Mouse (Mus musculus) midbrain, postnatal 0 days (tissue): ENCODE measurements around the gene Osbpl10. TPM values are rescaled to one million over a fixed set of nuclear protein-coding genes. Genes with fewer than 3 reads are reported as not detected.
"Not testable (repeated sequence)": the region's sequence is repeated elsewhere in the genome, so short reads cannot be mapped to it uniquely, and the experiment has no call there.

Experiments
- ATAC-seq: fragments of 200-750 bp; cut with Nextera tagmentation; 2 replicates; pipeline ENCODE4 v1.8.0; 2017; ENCODE audit warnings: moderate number of reproducible peaks, mild to moderate bottlenecking, moderate TSS enrichment, moderate library complexity; ENCODE audit not compliant: low FRiP score
- DNase-seq: peaks from one replicate; pipeline ENCODE4 v3.0.0-alpha.2; 2015; ENCODE audit warnings: low spot score
- H3K27ac ChIP-seq: fragments of 300-500 bp; sonication (generic); 2 replicates; pipeline ENCODE4 v1.5.1; 2014; ENCODE audit warnings: low read depth, mild to moderate bottlenecking, low read length, mixed read lengths
- H3K27me3 ChIP-seq: fragments of 300-500 bp; sonication (generic); 2 replicates; pipeline ENCODE4 v1.6.1; 2014; ENCODE audit warnings: low read length, control low read depth, mixed read lengths; ENCODE audit not compliant: insufficient read depth
- H3K36me3 ChIP-seq: fragments of 300-500 bp; sonication (generic); 2 replicates; pipeline ENCODE4 v1.6.1; 2014; ENCODE audit warnings: low read length, control low read depth, mixed read lengths; ENCODE audit not compliant: insufficient read depth
- H3K4me1 ChIP-seq: fragments of 300-500 bp; sonication (generic); 2 replicates; pipeline ENCODE4 v1.6.1; 2014; ENCODE audit warnings: mild to moderate bottlenecking, control low read depth, antibody characterized with exemption, low read length, mixed read lengths; ENCODE audit not compliant: insufficient read depth
- H3K4me2 ChIP-seq: fragments of 300-500 bp; sonication (generic); 2 replicates; pipeline ENCODE4 v1.6.1; 2014; ENCODE audit warnings: low read depth, mild to moderate bottlenecking, low read length, mixed read lengths; ENCODE audit not compliant: poor library complexity, severe bottlenecking
- H3K4me3 ChIP-seq: fragments of 300-500 bp; sonication (generic); 2 replicates; pipeline ENCODE4 v1.5.1; 2014; ENCODE audit warnings: low read depth, mild to moderate bottlenecking, low read length, moderate library complexity
- H3K9ac ChIP-seq: fragments of 300-500 bp; sonication (generic); replicated peaks from 2 replicates; pipeline ENCODE4 v1.6.1; 2014; ENCODE audit warnings: mild to moderate bottlenecking, low read length, moderate library complexity, mixed read lengths; ENCODE audit not compliant: poor library complexity, severe bottlenecking
- H3K9me3 ChIP-seq: fragments of 300-500 bp; sonication (generic); 2 replicates; pipeline ENCODE4 v1.6.1; 2016; ENCODE audit warnings: low read length, control low read depth
- CTCF ChIP-seq: IDR thresholded peaks from 2 replicates; pipeline ENCODE4 v1.5.1; 2016; ENCODE audit warnings: antibody characterized with exemption, mild to moderate bottlenecking
- WGBS: fragments of 180-500 bp; shearing (Covaris S2); extraction: QIAGEN DNeasy Blood & Tissue Kit; methylation state at CpG from one replicate; pipeline ENCODE4 v1.1.7; 2014; 5-methylcytosine and 5-hydroxymethylcytosine counted together
- polyA plus RNA-seq: library from polyadenylated mRNA; unstranded; fragments of >200 nt; fragmentation: Nextera tagmentation; extraction: Ambion mirVana; gene quantifications from 2 replicates; pipeline ENCODE4 v1.2.1, GENCODE M21; 2015
- total RNA-seq: library from RNA; depleted of rRNA; stranded (reverse); fragments of >200 nt; gene quantifications from 2 replicates; pipeline ENCODE4 v1.2.3, GENCODE M21; 2014

The Osbpl10 gene
- total and polyA plus RNA-seq, 2 experiments from 2014 or later: 3.2 to 23.5 TPM

- no peak for TF ChIP-seq CTCF
- no peaks in the 10 kb centered on the region for H3K36me3 ChIP-seq
- H3K4me1 ChIP-seq: no peaks in the 10 kb centered on the region; the same call in 1 of the 2 replicates
- DNase-seq (no peak), ATAC-seq (no peak)
- no peak overlapping the region for H3K27ac ChIP-seq
- WGBS: 27% methylated on average over 4 of the region's 4 CpGs
- H3K4me3 ChIP-seq: no peak overlapping the region
- H3K9ac ChIP-seq: no peak overlapping the region
- H3K27me3 ChIP-seq: no peaks in the 10 kb centered on the region
- H3K4me2 ChIP-seq: no peak overlapping the region
- no peaks in the 10 kb centered on the region for H3K9me3 ChIP-seq
Measured at GRCm38 (mm10) chr9:115030581-115030980, 52.2 kb downstream of the Osbpl10 start.

DNA sequence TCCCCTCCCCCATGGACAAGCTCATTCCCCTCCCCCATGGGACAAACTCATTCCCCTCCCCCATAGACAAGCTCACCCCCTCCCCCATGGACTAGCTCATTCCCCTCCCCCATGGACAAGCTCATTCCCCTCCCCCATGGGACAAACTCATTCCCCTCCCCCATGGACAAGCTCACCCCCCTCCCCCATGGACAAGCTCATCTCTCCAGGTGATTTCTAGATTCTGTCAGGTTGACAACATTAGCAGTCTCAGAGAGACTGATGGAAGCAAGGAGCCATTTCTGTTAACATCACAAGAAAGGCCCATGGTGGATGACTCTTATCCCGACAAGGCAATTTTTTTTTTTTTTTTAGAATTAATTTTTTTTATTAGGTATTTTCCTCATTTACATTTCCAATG is 52.7 kb downstream of the Osbpl10 start:
- not testable (repeated sequence) for H3K9me3 ChIP-seq, H3K27ac ChIP-seq, DNase-seq, H3K4me2 ChIP-seq, H3K9ac ChIP-seq, ATAC-seq, H3K4me1 ChIP-seq, H3K36me3 ChIP-seq, H3K27me3 ChIP-seq, H3K4me3 ChIP-seq
- WGBS: 96% methylated on average over 1 of the region's 1 CpGs

GRCm38 (mm10) chr9:115032786-115033185 is 54.4 kb downstream of the Osbpl10 start:
- no peaks in the 10 kb centered on the region for H3K36me3 ChIP-seq
- no peaks in the 10 kb centered on the region for H3K9me3 ChIP-seq
- H3K9ac ChIP-seq: no peak overlapping the region
- H3K27me3 ChIP-seq: no peaks in the 10 kb centered on the region
- TF ChIP-seq CTCF: no peak
- 75% methylated on average over 7 of the region's 7 CpGs for WGBS
- DNase-seq (no peak), ATAC-seq (no peak)
- H3K27ac ChIP-seq: no peak overlapping the region
- no peaks in the 10 kb centered on the region; the same call in 1 of the 2 replicates for H3K4me1 ChIP-seq
- no peak overlapping the region for H3K4me3 ChIP-seq
- H3K4me2 ChIP-seq: no peak overlapping the region

DNA sequence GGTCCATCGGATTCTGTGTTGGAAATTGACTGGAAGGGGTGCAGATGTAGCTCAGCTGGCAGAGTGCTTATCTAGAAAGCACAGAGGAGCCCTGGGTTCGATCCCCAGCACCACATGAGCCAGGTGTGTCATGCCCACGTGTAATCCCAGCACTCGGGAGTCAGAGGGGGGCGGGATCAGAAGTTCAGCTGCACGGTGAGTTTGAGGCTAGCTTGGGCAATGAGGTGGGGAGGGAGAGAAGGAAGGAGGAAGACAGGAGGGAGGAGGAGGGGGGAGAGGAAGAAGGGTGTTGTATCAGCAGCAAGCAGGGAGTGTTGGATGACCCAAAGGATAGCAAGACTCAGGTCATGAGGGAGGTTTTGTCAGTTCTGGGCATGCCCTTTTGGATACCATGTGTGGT is 55.9 kb downstream of the Osbpl10 start:
- H3K4me2 ChIP-seq: no peak overlapping the region
- H3K27ac ChIP-seq: no peak overlapping the region
- no peak overlapping the region for H3K4me3 ChIP-seq
- 78% methylated on average over 6 of the region's 6 CpGs for WGBS
- DNase-seq (no peak), ATAC-seq (no peak)
- H3K27me3 ChIP-seq: no peaks in the 10 kb centered on the region
- H3K36me3 ChIP-seq: no peaks in the 10 kb centered on the region
- no peaks in the 10 kb centered on the region; the same call in 1 of the 2 replicates for H3K4me1 ChIP-seq
- H3K9me3 ChIP-seq: no peaks in the 10 kb centered on the region
- TF ChIP-seq CTCF: no peak
- no peak overlapping the region for H3K9ac ChIP-seq

- WGBS: 84% methylated on average over 7 of the region's 7 CpGs
- Histone ChIP-seq H3K27me3 (no peaks in the 10 kb centered on the region), H3K36me3 (no peaks in the 10 kb centered on the region), H3K4me3 (no peak overlapping the region), H3K4me2 (no peak overlapping the region), H3K27ac (no peak overlapping the region), H3K9ac (no peak overlapping the region), H3K9me3 (no peaks in the 10 kb centered on the region), H3K4me1 (no peaks in the 10 kb centered on the region; the same call in 1 of the 2 replicates)
- TF ChIP-seq CTCF: no peak
- ATAC-seq (no peak), DNase-seq (no peak)
Measured at GRCm38 (mm10) chr9:115034788-115035187, 56.4 kb downstream of the Osbpl10 start.

GRCm38 (mm10) chr9:115038215-115038614 is 59.8 kb downstream of the Osbpl10 start:
- Histone ChIP-seq H3K27ac (no peak overlapping the region), H3K4me2 (no peak overlapping the region), H3K36me3 (no peaks in the 10 kb centered on the region), H3K4me3 (no peak overlapping the region), H3K27me3 (no peaks in the 10 kb centered on the region), H3K9ac (no peak overlapping the region), H3K9me3 (no peaks in the 10 kb centered on the region), H3K4me1 (no peaks in the 10 kb centered on the region)
- no peak for TF ChIP-seq CTCF
- DNase-seq (peak; percentile 37), ATAC-seq (no peak)
- WGBS: 19% methylated on average over 14 of the region's 14 CpGs
